ENCODE assay signal across 10 mouse cellular contexts in genomic region chr1:132660354-132660753, GRCm38 (mm10).
A peak's percentile ranks its signal among the peaks of the same experiment; 100 is the strongest.
DNase-seq lines count a peak whose midpoint lies in the region; ATAC-seq lines count a peak whose summit lies in the region.
"Had no signal": no experiment of that assay in that cellular context is flagged by ENCODE, and none has a peak within 500 bp of the region (broad histone marks: within the 10 kb centered on the region; RNA-seq: fewer than 3 reads in every experiment).

No protein-coding gene starts in this region.

- H3K27ac ChIP-seq in embryonic facial prominence, embryonic 12.5 days = no peak overlapping the region
- H3K27ac ChIP-seq in hindbrain, embryonic 15.5 days (replicated peaks) = peak overlapping the region; percentile 69
- peak overlapping the region; percentile 70 for H3K27ac ChIP-seq in neural tube, embryonic 15.5 days (replicated peaks)
- no peak overlapping the region for H3K27ac ChIP-seq in heart, embryonic 10.5 days

- H3K9me3 ChIP-seq in embryonic facial prominence, embryonic 12.5 days = no peaks in the 10 kb centered on the region
- H3K9me3 ChIP-seq in hindbrain, embryonic 15.5 days = no peaks in the 10 kb centered on the region
- H3K9me3 ChIP-seq in neural tube, embryonic 15.5 days (replicated peaks) = no peaks in the 10 kb centered on the region
- H3K9me3 ChIP-seq in heart, embryonic 10.5 days = no peaks in the 10 kb centered on the region

- WGBS in embryonic facial prominence, embryonic 12.5 days = 26% methylated on average over 4 of the region's 4 CpGs
- WGBS in hindbrain, embryonic 15.5 days = 19% methylated on average over 4 of the region's 4 CpGs
- 20% methylated on average over 4 of the region's 4 CpGs for WGBS in neural tube, embryonic 15.5 days
- 29% methylated on average over 4 of the region's 4 CpGs for WGBS in heart, embryonic 10.5 days

- no peaks in the 10 kb centered on the region for H3K4me1 ChIP-seq in embryonic facial prominence, embryonic 12.5 days
- H3K4me1 ChIP-seq in hindbrain, embryonic 15.5 days (replicated peaks) = peaks cover 36% of the 10 kb centered on the region
- H3K4me1 ChIP-seq in neural tube, embryonic 15.5 days = peaks cover 28% of the 10 kb centered on the region
- H3K4me1 ChIP-seq in heart, embryonic 10.5 days = peaks cover 12% of the 10 kb centered on the region

- H3K36me3 ChIP-seq in embryonic facial prominence, embryonic 12.5 days = no peaks in the 10 kb centered on the region
- H3K36me3 ChIP-seq in hindbrain, embryonic 15.5 days = 0 out of 2 replicates have a peak, but pooled peaks cover 2% of the 10 kb centered on the region
- no peaks in the 10 kb centered on the region for H3K36me3 ChIP-seq in neural tube, embryonic 15.5 days
- no peaks in the 10 kb centered on the region for H3K36me3 ChIP-seq in heart, embryonic 10.5 days

- H3K9ac ChIP-seq in embryonic facial prominence, embryonic 12.5 days = no peak overlapping the region
- 0 out of 2 replicates have a peak overlapping the region, but pooled peaks have one; percentile 14 for H3K9ac ChIP-seq in hindbrain, embryonic 15.5 days
- H3K9ac ChIP-seq in neural tube, embryonic 15.5 days (replicated peaks) = 0 out of 2 replicates have a peak overlapping the region, but pooled peaks have one; percentile 6

- H3K27me3 ChIP-seq in embryonic facial prominence, embryonic 12.5 days = no peaks in the 10 kb centered on the region
- H3K27me3 ChIP-seq in hindbrain, embryonic 15.5 days = no peaks in the 10 kb centered on the region
- no peaks in the 10 kb centered on the region for H3K27me3 ChIP-seq in neural tube, embryonic 15.5 days (replicated peaks)
- H3K27me3 ChIP-seq in heart, embryonic 10.5 days (ENCODE audit: insufficient read depth, poor library complexity, severe bottlenecking) = peaks cover 9% of the 10 kb centered on the region; the same call in 1 of the 2 replicates

- H3K4me2 ChIP-seq in embryonic facial prominence, embryonic 12.5 days (replicated peaks) = no peak overlapping the region
- H3K4me2 ChIP-seq in hindbrain, embryonic 15.5 days = no peak overlapping the region
- H3K4me2 ChIP-seq in neural tube, embryonic 15.5 days = no peak overlapping the region

- H3K4me3 ChIP-seq in embryonic facial prominence, embryonic 12.5 days = no peak overlapping the region
- no peak overlapping the region for H3K4me3 ChIP-seq in hindbrain, embryonic 15.5 days
- no peak overlapping the region for H3K4me3 ChIP-seq in neural tube, embryonic 15.5 days (replicated peaks)
- no peak overlapping the region for H3K4me3 ChIP-seq in heart, embryonic 10.5 days

- ATAC-seq in embryonic facial prominence, embryonic 12.5 days (ENCODE audit: insufficient number of reproducible peaks, insufficient read depth, low FRiP score, low TSS enrichment) = peak; percentile 64; the same call in 1 of the 2 replicates
- ATAC-seq in hindbrain, embryonic 15.5 days (ENCODE audit: low FRiP score, low read depth) = peak; percentile 19; the same call in 1 of the 2 replicates
- no peak for ATAC-seq in neural tube, embryonic 15.5 days (ENCODE audit: low FRiP score)
- no peak for ATAC-seq in megakaryocyte, adult 5-6 weeks (ENCODE audit: poor library complexity, severe bottlenecking)
- ATAC-seq: lung, postnatal 0 days had no signal

- peak; percentile 61 to 78 for DNase-seq in cerebellum, postnatal 10 days
- no peak for DNase-seq in cerebellum, adult 11 months
- DNase-seq in heart, embryonic 10.5 days (ENCODE audit: low spot score) = no peak
- no peak for DNase-seq in B cell, adult 2 months
- DNase-seq: kidney, postnatal 36 days had no signal

Comparison
In these comparisons a context has a peak if more than half of its experiments do, and no peak if none do; other contexts are left out.
1. DNase-seq: peak in cerebellum, postnatal 10 days (2 of 2); none in cerebellum, adult 11 months (single experiment), heart, embryonic 10.5 days (single experiment) and B cell, adult 2 months (0 of 2).
2. ATAC-seq: peak in embryonic facial prominence, embryonic 12.5 days (single experiment) and hindbrain, embryonic 15.5 days (single experiment); none in neural tube, embryonic 15.5 days (single experiment) and megakaryocyte, adult 5-6 weeks (single experiment).
3. H3K27ac ChIP-seq: peak in hindbrain, embryonic 15.5 days (single experiment) and neural tube, embryonic 15.5 days (single experiment); none in embryonic facial prominence, embryonic 12.5 days (single experiment) and heart, embryonic 10.5 days (single experiment).